Mouse (Mus musculus) cortical plate, adult 2 months (tissue): ENCODE data around the gene Pla2g5. TPM values are rescaled to one million over a fixed set of nuclear protein-coding genes. Genes with fewer than 3 reads are reported as not detected.

Experiments
- H3K27ac ChIP-seq: fragments of 200-500 bp; 2 replicates; pipeline ENCODE4 v1.5.1; 2012; ENCODE audit warnings: low read length, control low read depth, inconsistent platforms; ENCODE audit not compliant: insufficient read depth
- H3K4me1 ChIP-seq: fragments of 200-500 bp; 2 replicates; pipeline ENCODE4 v1.6.1; 2011; ENCODE audit warnings: low read length; ENCODE audit not compliant: control insufficient read depth, insufficient read depth
- H3K4me3 ChIP-seq: fragments of 200-500 bp; 2 replicates; pipeline ENCODE4 v1.5.1; 2011; ENCODE audit warnings: mild to moderate bottlenecking, low read length, control low read depth; ENCODE audit not compliant: insufficient read depth
- CTCF ChIP-seq: fragments of 200-500 bp; IDR thresholded peaks from 2 replicates; pipeline ENCODE4 v1.5.1; 2011; ENCODE audit warnings: mild to moderate bottlenecking, control low read depth, low read length; ENCODE audit not compliant: insufficient read depth; ENCODE audit errors: extremely low read depth
- POLR2A ChIP-seq: fragments of 200-500 bp; IDR thresholded peaks from 2 replicates; pipeline ENCODE4 v1.6.1; 2011; ENCODE audit warnings: mild to moderate bottlenecking, low read length, control low read depth; ENCODE audit not compliant: insufficient read depth; ENCODE audit errors: extremely low read depth
- polyA plus RNA-seq: library from polyadenylated mRNA; depleted of rRNA; stranded (reverse); fragments of >200 nt; gene quantifications from 2 replicates; pipeline ENCODE4 v1.2.3, GENCODE M21; 2012; rRNA removed

Pla2g5 gene
- polyA plus RNA-seq, 1 experiment: 4.2 TPM

DNA sequence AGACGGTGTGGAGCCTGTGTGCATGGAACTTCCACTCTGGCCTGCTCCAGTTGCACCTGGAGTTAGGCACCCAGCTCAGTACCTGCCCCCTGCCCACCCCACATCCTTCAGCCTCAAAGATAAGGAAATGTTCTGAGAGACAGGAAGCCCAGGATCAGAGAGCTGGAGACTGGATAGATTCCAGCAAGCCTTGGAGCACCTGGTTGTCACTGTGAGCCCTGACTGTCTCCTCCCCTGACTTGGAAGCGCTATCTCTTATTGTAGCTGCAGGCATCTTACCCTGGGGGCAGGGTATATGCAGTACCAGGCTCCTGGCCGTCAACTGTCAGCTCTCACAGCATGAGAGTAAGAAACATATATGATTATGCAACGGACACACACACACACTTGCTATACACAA lies 107.8 kb downstream of the Pla2g5 start:
- TF ChIP-seq POLR2A: no peak
- no peak for TF ChIP-seq CTCF
- Histone ChIP-seq H3K27ac (no peak overlapping the region), H3K4me3 (no peak overlapping the region), H3K4me1 (peaks cover 5% of the 10 kb centered on the region)

DNA sequence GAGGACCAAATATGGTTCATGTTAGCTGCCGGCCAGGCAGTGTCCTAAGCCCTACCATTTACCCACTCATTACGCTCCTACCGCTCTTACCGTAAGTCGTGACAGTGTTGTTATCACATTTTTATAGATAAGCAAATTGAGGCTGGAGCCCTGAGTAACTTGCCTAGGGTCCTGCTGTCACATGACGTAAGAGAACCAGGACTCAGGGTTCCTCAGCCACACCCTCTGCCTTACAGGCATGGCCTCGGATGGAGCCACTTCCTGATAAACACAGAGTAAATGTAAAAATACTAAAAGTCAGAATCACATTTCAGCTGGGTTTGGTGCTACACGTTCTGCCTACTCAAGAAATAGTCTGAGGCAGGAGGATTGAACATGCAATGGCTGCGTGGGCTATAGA lies 108.8 kb downstream of the Pla2g5 start:
- TF ChIP-seq CTCF (no peak), POLR2A (no peak)

DNA sequence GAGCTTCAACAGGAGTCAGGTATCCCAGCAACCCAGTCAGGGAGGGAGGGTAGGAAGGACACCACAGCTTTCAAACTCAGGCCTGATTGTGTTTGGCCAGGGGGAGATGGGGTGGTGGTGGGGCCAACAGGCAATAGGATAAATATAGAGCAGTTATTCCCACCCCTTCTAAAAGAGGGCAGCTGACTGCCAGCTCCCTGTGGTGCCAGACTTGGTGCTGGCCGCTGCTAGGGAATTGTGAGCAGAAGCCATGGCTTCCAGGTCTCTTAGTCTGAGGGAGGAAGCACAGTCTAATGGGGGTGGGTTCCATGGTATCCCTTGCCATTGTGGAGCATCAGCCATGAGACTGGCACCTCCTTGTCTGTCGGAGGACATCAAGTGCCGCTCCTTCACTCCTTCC lies 109.7 kb downstream of the Pla2g5 start:
- TF ChIP-seq CTCF (no peak), POLR2A (no peak)
- H3K4me3 ChIP-seq: no peak overlapping the region
- no peak overlapping the region for H3K27ac ChIP-seq
- peaks cover 5% of the 10 kb centered on the region for H3K4me1 ChIP-seq

More for the DNA sequence above, 108.8 kb downstream of the Pla2g5 start:
- H3K27ac ChIP-seq: no peak overlapping the region
- peaks cover 5% of the 10 kb centered on the region for H3K4me1 ChIP-seq
- no peak overlapping the region for H3K4me3 ChIP-seq

DNA sequence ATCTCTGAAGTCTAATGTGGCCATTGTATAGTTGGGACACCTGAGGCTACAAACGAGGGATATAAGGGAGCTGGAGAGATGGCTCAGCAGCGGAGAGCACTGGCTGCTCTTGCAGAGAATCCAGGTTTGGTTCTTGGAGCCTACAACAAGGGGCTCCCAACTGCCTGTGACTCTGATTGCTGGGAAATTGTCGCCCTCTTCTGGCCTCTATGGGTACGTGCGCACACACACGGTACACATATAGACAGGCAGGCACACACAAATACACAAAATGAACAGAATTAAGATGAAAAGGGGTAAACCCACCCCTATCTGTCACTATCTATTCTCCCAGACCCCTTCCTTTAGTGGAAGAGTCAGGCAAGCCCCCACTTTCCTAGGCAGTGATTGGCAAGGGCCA lies 110.7 kb downstream of the Pla2g5 start:
- Histone ChIP-seq H3K4me1 (peaks cover 8% of the 10 kb centered on the region), H3K4me3 (no peak overlapping the region), H3K27ac (no peak overlapping the region)
- TF ChIP-seq CTCF (no peak), POLR2A (no peak)

Other genes starting within 250 kb of the Pla2g5 start
- gene Vwa5b1, start 227.6 kb downstream of the Pla2g5 start, polyA plus RNA-seq: 1.5 and 2.0 TPM in 2 replicates
- 0.29 and 0.32 TPM in 2 replicates for gene Pla2g2c, start 138.7 kb downstream of the Pla2g5 start, polyA plus RNA-seq
- 1.2 and 1.3 TPM in 2 replicates for gene Ubxn10, start 126.3 kb downstream of the Pla2g5 start, polyA plus RNA-seq
- gene Pla2g2f, start 105.9 kb downstream of the Pla2g5 start, polyA plus RNA-seq: 0.06 and 0.76 TPM in 2 replicates
- 0.19 and 0.28 TPM in 2 replicates for gene Pla2g2d, start 87.7 kb downstream of the Pla2g5 start, polyA plus RNA-seq
- gene Gm13030, start 10.5 kb upstream of the Pla2g5 start, polyA plus RNA-seq: not detected in 2 replicates
- gene Pla2g2e, start 14.5 kb upstream of the Pla2g5 start, polyA plus RNA-seq: not detected in 2 replicates
- gene Otud3, start 50.5 kb upstream of the Pla2g5 start, polyA plus RNA-seq: 14.7 and 15.1 TPM in 2 replicates
- gene Rnf186, start 103.6 kb upstream of the Pla2g5 start, polyA plus RNA-seq: not detected in 2 replicates
- 2.6 and 3.4 TPM in 2 replicates for gene Tmco4, start 109.4 kb upstream of the Pla2g5 start, polyA plus RNA-seq
- gene Htr6, start 212.1 kb upstream of the Pla2g5 start, polyA plus RNA-seq: 7.4 and 7.5 TPM in 2 replicates
- gene Nbl1, start 229.5 kb upstream of the Pla2g5 start, polyA plus RNA-seq: 81.1 and 82.4 TPM in 2 replicates